Mouse (Mus musculus): ENCODE results near the gene Clasrp. TPM values are rescaled to one million over a fixed set of nuclear protein-coding genes. Genes with fewer than 3 reads are reported as not detected.

The Clasrp gene
- polyA plus RNA-seq, 1 experiment from 2014 or later, result 19.0 TPM

GRCm38 (mm10) chr7:19603055-19603454 is 1.2 kb downstream of the Clasrp start:
- WGBS, result 77% methylated on average over 12 of the region's 12 CpGs
- Histone ChIP-seq H3K9ac (ENCODE audit: low read length) (peak overlapping the region; percentile 98; the same call in 1 of the 2 replicates), H3K9me3 (ENCODE audit: control insufficient read depth, low read length) (no peaks in the 10 kb centered on the region), H3K4me2 (replicated peaks; ENCODE audit: low read depth) (peak overlapping the region; percentile 70), H3K27ac (replicated peaks) (no peak overlapping the region), H3K36me3 (ENCODE audit: control insufficient read depth, insufficient read depth, low read length) (peaks cover 4% of the 10 kb centered on the region; the same call in 1 of the 2 replicates), H3K4me1 (replicated peaks; ENCODE audit: control insufficient read depth, insufficient read depth) (peaks cover 3% of the 10 kb centered on the region), H3K4me3 (ENCODE audit: low read depth, low read length) (no peak overlapping the region), H3K27me3 (ENCODE audit: control insufficient read depth, insufficient read depth, low read length) (no peaks in the 10 kb centered on the region)
- ATAC-seq (ENCODE audit: low FRiP score, low TSS enrichment) (no peak), DNase-seq (ENCODE audit: low spot score) (no peak)
- TF ChIP-seq CTCF (IDR thresholded peaks at IDR 0.05; ENCODE audit: low read depth) (no peak), EP300 (optimal IDR thresholded peaks at IDR 0.05) (no peak)

- Histone ChIP-seq H3K4me1 (replicated peaks; ENCODE audit: control insufficient read depth, insufficient read depth) (peaks cover 3% of the 10 kb centered on the region), H3K4me3 (ENCODE audit: low read depth, low read length) (no peak overlapping the region), H3K9ac (ENCODE audit: low read length) (no peak overlapping the region), H3K36me3 (ENCODE audit: control insufficient read depth, insufficient read depth, low read length) (peaks cover 4% of the 10 kb centered on the region; the same call in 1 of the 2 replicates), H3K4me2 (replicated peaks; ENCODE audit: low read depth) (no peak overlapping the region), H3K27ac (replicated peaks) (no peak overlapping the region), H3K9me3 (ENCODE audit: control insufficient read depth, low read length) (no peaks in the 10 kb centered on the region), H3K27me3 (ENCODE audit: control insufficient read depth, insufficient read depth, low read length) (no peaks in the 10 kb centered on the region)
- DNase-seq (ENCODE audit: low spot score), result no peak
- no peak for ATAC-seq (ENCODE audit: low FRiP score, low TSS enrichment)
- WGBS, result 60% methylated on average over 5 of the region's 5 CpGs
- TF ChIP-seq CTCF (IDR thresholded peaks at IDR 0.05; ENCODE audit: low read depth), result no peak
- TF ChIP-seq EP300 (optimal IDR thresholded peaks at IDR 0.05), result no peak
These were observed 3.7 kb downstream of the Clasrp start for GRCm38 (mm10) chr7:19600562-19600961.

GRCm38 (mm10) chr7:19593061-19593730 is 11.1 kb downstream of the Clasrp start:
- TF ChIP-seq EP300 (optimal IDR thresholded peaks at IDR 0.05), result no peak
- no peak for TF ChIP-seq CTCF (IDR thresholded peaks at IDR 0.05; ENCODE audit: low read depth)
- DNase-seq (ENCODE audit: low spot score), result no peak
- no peaks in the 10 kb centered on the region for H3K27me3 ChIP-seq (ENCODE audit: control insufficient read depth, insufficient read depth, low read length)
- no peak overlapping the region for H3K9ac ChIP-seq (ENCODE audit: low read length)
- ATAC-seq (ENCODE audit: low FRiP score, low TSS enrichment), result no peak
- no peaks in the 10 kb centered on the region for H3K9me3 ChIP-seq (ENCODE audit: control insufficient read depth, low read length)
- 89% methylated on average over 10 of the region's 10 CpGs for WGBS
- H3K4me2 ChIP-seq (replicated peaks; ENCODE audit: low read depth), result no peak overlapping the region
- H3K36me3 ChIP-seq (ENCODE audit: control insufficient read depth, insufficient read depth, low read length), result peaks cover 37% of the 10 kb centered on the region
- no peaks in the 10 kb centered on the region for H3K4me1 ChIP-seq (replicated peaks; ENCODE audit: control insufficient read depth, insufficient read depth)
- no peak overlapping the region for H3K27ac ChIP-seq (replicated peaks)
- H3K4me3 ChIP-seq (ENCODE audit: low read depth, low read length), result no peak overlapping the region

GRCm38 (mm10) chr7:19589917-19590316 is 14.4 kb downstream of the Clasrp start:
- H3K27me3 ChIP-seq (ENCODE audit: control insufficient read depth, insufficient read depth, low read length), result no peaks in the 10 kb centered on the region
- no peak overlapping the region for H3K4me3 ChIP-seq (ENCODE audit: low read depth, low read length)
- peak; percentile 72 for ATAC-seq (ENCODE audit: low FRiP score, low TSS enrichment)
- TF ChIP-seq EP300 (optimal IDR thresholded peaks at IDR 0.05) (no peak), CTCF (IDR thresholded peaks at IDR 0.05; ENCODE audit: low read depth) (peak; percentile 91)
- H3K4me2 ChIP-seq (replicated peaks; ENCODE audit: low read depth), result no peak overlapping the region
- WGBS, result 50% methylated on average over 3 of the region's 3 CpGs
- H3K9ac ChIP-seq (ENCODE audit: low read length), result no peak overlapping the region
- H3K9me3 ChIP-seq (ENCODE audit: control insufficient read depth, low read length), result no peaks in the 10 kb centered on the region
- H3K4me1 ChIP-seq (replicated peaks; ENCODE audit: control insufficient read depth, insufficient read depth), result no peaks in the 10 kb centered on the region
- no peak overlapping the region for H3K27ac ChIP-seq (replicated peaks)
- peaks cover 47% of the 10 kb centered on the region for H3K36me3 ChIP-seq (ENCODE audit: control insufficient read depth, insufficient read depth, low read length)
- peak; percentile 71 for DNase-seq (ENCODE audit: low spot score)

GRCm38 (mm10) chr7:19589207-19589606 is 15.1 kb downstream of the Clasrp start:
- H3K9me3 ChIP-seq (ENCODE audit: control insufficient read depth, low read length), result no peaks in the 10 kb centered on the region
- DNase-seq (ENCODE audit: low spot score) (peak; percentile 73), ATAC-seq (ENCODE audit: low FRiP score, low TSS enrichment) (no peak)
- no peaks in the 10 kb centered on the region for H3K4me1 ChIP-seq (replicated peaks; ENCODE audit: control insufficient read depth, insufficient read depth)
- no peak overlapping the region for H3K4me3 ChIP-seq (ENCODE audit: low read depth, low read length)
- H3K4me2 ChIP-seq (replicated peaks; ENCODE audit: low read depth), result no peak overlapping the region
- peak; percentile 81 for TF ChIP-seq CTCF (IDR thresholded peaks at IDR 0.05; ENCODE audit: low read depth)
- TF ChIP-seq EP300 (optimal IDR thresholded peaks at IDR 0.05), result no peak
- no peak overlapping the region for H3K27ac ChIP-seq (replicated peaks)
- peaks cover 50% of the 10 kb centered on the region for H3K36me3 ChIP-seq (ENCODE audit: control insufficient read depth, insufficient read depth, low read length)
- WGBS, result 47% methylated on average over 3 of the region's 3 CpGs
- H3K27me3 ChIP-seq (ENCODE audit: control insufficient read depth, insufficient read depth, low read length), result no peaks in the 10 kb centered on the region
- no peak overlapping the region for H3K9ac ChIP-seq (ENCODE audit: low read length)

GRCm38 (mm10) chr7:19586269-19586668 is 18.0 kb downstream of the Clasrp start:
- H3K36me3 ChIP-seq (ENCODE audit: control insufficient read depth, insufficient read depth, low read length), result peaks cover 51% of the 10 kb centered on the region
- DNase-seq (ENCODE audit: low spot score) (no peak), ATAC-seq (ENCODE audit: low FRiP score, low TSS enrichment) (no peak)
- H3K9me3 ChIP-seq (ENCODE audit: control insufficient read depth, low read length), result no peaks in the 10 kb centered on the region
- H3K4me3 ChIP-seq (ENCODE audit: low read depth, low read length), result no peak overlapping the region
- no peaks in the 10 kb centered on the region for H3K4me1 ChIP-seq (replicated peaks; ENCODE audit: control insufficient read depth, insufficient read depth)
- no peak overlapping the region for H3K4me2 ChIP-seq (replicated peaks; ENCODE audit: low read depth)
- 85% methylated on average over 43 of the region's 46 CpGs for WGBS
- no peak for TF ChIP-seq CTCF (IDR thresholded peaks at IDR 0.05; ENCODE audit: low read depth)
- H3K9ac ChIP-seq (ENCODE audit: low read length), result no peak overlapping the region
- no peaks in the 10 kb centered on the region for H3K27me3 ChIP-seq (ENCODE audit: control insufficient read depth, insufficient read depth, low read length)
- H3K27ac ChIP-seq (replicated peaks), result no peak overlapping the region
